Mouse (Mus musculus) cerebellum, postnatal 10 days (tissue): ENCODE results near the gene Arfgef3.
"Not testable (repeated sequence)": the region's sequence is repeated elsewhere in the genome, so short reads cannot be mapped to it uniquely, and the experiment has no call there.

Experiments used
- DNase-seq, 2 experiments: peaks; one replicate each; pipeline ENCODE4 v3.0.0; 2021; ENCODE audit warnings: mixed read lengths in 2 of 2

The Arfgef3 gene

DNA sequence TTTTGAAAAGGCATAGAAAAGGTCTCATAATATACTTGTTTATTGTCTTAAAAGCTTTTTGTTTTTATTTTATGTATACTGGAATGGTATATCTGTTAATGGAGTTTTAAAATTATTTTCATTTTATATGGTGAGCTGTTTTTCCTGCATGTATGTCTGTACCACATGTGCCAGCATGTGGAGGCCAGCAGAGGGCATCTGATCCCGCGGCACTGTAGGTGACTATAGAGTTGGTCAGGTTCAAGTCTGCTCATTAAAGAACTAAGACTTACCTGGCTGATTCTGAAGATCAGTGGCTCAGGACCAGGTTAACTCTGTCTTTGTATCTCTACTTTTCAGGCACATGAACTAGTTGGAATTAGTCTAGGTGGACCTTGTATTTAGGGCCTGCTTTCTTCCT lies 171.2 kb downstream of the Arfgef3 start:
- peak; percentile 17 to 32 for DNase-seq

DNA sequence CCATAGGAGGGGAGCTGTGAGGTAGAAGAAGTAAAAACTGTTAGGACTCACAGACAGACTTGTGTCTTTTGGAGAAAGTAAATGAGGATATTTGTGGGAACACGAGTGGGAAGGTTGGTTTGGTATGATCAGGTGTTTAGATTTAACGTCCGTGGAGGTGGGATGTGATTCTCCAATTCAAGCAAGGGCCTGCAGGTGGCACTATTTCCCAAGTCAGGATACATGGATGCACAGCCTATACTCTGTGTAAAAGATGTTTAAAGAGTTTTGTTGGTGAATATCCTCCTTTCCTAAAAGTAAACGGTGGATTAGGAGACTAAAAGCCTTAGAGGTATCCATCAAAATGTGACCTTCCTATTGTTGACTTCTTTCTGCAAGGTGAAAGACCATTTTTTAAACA lies 180.8 kb downstream of the Arfgef3 start:
- DNase-seq, result peak; percentile 81 to 84

DNA sequence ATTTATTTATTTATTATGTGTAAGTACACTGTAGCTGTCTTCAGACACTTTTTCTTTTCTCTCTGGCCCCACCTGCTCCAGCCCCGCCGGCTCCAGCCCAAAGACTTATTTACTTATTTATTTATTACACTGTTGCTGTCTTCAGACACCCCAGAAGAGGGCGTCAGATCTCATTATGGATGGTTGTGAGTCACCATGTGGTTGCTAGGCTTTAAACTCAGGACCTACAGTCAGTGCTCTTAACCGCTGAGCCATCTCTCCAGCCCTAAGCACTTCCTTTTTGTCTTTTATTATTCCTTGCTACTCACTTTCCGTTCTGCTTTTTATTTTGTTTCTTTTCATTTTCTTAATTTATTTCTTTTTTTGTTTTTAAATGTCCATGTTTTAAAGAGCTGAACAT lies 182.3 kb downstream of the Arfgef3 start:
- no peak for DNase-seq

DNA sequence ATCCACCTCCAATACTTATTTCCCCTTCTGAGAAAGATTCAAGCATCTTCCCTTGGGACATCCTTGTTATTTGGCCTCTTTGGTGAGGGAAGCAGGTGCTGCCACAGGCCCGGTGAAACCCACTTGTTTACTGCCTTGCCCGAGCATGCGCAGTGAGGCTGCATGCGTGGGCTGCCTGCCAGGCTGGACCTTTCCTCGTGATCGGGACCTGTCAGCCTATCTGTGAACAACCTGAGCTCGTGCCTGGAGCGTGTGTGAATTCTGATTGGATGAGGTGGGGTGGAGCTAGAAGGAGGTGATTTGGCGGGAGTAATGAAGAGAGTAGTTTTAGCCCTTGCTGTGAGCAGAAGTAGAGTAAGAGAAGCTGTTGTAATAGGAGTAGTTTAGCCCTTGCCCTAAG lies 184.7 kb downstream of the Arfgef3 start:
- not testable (repeated sequence) for DNase-seq

DNA sequence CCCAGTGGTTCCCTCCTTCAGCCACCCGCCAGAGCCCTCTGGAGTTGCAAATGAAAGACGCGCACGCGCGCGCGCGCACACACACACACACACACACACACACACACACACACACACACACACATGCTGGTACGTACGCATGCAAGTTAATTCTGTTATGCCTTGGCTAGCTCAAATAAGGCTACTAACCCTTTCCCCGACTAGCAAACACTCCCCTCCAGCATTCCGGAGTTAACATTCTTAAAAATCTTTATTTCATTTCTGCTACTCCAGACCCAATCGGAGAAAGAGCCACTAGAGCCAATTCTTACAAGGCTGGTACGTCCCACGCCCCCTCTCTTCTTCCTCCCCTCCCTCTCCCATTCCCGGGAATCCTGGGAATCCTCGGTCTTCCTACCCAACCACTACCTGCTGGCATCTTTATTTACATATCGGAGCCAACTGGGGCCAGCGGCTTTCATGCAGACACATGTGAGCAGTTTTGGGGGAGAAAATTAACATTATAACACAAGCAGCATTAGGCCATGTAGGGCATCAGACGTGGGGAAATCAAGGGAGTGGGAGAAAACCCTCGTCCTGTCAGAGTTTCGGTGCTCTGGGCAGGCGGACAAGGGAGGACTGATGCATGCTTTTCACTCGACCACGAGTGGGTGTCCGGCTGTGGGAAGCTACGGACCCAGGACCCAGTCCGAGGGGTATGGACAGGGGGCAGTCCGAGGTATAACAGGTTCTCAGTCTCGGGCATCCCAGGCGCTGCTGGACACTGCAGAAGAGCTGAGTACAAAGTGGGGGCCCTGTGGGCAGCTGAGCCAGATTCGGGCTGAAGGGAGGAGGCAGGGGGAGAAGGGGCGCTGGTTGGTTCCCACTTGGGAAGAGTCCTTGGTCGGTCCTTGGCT lies 194.2 kb downstream of the Arfgef3 start:
- peak; percentile 52 to 55 for DNase-seq

DNA sequence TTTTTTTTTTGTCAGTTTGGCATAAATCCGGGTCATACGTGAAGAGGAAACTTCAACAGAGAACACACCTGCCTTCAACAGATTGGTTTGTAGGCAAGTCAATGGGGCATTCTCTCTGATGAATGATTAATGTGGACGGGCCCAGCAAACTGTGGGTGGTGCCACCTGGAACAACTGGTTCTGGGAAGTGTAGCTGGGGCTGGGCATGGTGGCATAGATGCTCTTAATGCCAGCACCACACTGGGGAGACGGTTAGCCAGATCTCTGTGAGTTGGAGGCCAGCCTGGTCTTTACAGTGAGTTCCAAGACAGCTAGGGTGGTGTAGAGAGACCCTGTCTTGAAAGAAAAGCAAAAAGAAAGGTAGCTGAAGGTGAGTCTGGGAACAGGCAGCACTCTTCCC lies 196.4 kb downstream of the Arfgef3 start:
- DNase-seq, result peak in 1 of 2 experiments; percentile 60

DNA sequence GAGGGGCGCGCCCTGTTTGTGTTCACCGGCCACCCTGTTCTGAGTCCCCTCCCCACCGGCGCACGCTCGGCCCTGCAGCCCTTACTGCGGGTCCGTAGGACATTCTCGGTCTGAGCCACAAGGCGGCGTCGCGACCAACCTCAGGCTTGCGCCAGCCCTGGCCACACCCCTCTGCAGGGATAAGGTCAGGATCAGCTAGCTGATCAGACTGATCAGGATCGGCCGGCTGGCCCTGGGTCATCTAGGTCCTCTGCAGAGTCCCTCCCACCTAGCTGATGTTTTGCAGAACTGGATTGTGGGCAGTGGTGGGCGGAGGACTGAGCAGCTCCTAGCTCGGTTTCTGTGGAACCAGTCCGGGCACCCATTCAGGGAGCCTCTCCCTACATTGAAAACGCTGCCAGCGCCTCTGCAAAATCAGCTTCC lies 197.9 kb downstream of the Arfgef3 start, which contains the start of gene Hebp2:
Hebp2 (minus strand) TSS at position 264 of the 423 bp plus-strand sequence.
- peak; percentile 88 to 89 for DNase-seq

DNA sequence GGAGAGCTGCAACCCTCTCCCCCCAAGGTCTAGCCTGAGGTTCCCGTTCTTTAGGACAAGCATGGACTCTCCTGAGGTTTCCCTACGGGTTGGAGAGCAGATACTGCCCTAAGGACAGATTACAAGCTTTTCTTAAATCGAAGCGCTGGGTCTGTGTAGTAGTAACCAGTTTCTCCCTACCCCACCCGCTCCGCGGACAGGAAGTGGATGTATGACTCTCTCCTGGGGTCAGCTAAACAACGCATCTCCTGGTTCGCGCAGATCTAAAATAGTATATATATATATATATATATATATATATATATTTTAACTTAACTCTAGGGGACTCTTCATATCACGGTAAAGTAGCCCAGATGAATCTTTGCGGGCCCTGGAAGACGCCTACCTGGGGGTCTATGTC lies 198.4 kb downstream of the Arfgef3 start:
- no peak for DNase-seq

DNA sequence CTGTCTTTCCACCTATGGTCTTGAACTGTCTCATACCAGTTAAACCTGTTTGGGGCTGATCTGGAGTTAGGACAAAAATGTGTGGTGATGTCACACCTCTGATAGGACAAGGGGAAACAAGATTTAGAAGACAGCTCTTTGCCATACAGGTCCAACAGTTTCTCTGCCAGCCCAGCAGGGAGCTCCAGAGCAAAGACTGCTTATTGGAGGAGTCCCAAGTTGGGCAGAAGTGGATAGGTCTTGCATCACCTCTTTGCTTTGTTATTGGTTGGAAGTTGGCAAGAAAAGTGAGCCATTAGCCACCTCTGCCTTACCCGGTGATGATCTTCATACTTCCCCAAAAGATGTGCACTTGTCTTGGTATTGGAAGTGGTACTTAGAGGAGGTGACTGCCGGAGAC lies 206.9 kb downstream of the Arfgef3 start:
- DNase-seq, result no peak

DNA sequence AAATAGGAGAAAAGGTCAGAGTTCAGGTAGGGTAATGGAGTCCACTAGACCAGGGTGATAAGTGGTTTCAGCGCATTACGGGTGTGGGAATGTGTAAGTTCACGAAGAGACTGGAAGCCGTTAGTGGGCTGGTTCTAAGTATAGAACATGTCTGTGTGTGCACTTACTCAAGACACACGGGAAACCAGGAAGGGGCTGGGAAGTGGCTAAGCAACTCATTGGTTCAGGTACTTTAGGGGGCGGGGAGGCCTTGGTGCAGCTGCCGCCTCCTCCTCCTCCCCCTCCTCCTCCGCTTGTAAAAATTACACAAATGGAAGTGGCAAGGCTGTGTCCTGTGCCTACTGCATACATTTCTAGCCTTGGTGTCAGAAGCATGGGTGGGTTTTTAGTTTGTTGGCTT lies 211.5 kb downstream of the Arfgef3 start:
- DNase-seq, result no peak
